Mouse (Mus musculus) thymus, postnatal 14 days (tissue): ENCODE data around the gene Atad3a.
"Not testable (repeated sequence)": the region's sequence is repeated elsewhere in the genome, so short reads cannot be mapped to it uniquely, and the experiment has no call there.

ENCODE experiments used
- DNase-seq: peaks from one replicate; pipeline ENCODE4 v3.0.0; 2021

The Atad3a gene

DNA sequence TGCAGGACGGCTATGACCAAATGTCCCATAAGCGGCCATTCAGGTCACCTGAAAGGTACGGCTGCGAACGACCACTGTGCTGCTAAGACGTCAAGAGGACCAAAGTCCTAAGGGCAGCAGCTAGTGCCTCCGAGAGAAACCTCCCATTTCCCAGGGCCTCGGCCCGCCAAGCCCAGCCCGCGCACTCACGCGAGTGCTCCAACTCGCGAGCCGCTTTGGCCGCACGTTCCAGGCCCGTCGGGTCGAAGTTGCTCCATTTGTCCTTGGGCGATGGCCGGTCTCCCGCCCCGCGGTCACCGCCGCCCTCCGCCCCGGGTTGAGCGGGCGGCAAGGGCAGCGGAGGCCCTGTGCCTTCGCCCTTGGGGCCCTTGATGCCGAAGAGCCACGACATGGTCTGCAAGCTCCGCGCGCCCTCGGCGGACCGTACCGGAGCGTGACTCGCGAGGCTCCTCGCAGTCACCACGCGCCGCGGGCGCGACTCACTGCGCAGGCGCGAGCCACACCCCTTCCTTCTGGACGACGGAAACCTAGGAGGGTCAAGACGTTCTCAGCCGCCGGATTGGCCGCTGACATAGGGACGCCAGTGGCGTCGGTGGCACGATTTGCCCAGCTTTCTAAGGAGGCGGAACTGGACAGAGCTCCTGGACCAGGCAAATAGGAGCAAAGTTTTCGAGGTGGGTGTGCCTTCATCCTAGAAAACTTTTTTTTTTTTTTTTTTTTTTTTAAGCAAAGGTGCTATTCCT, at the start of gene Atad3a:
Gene Atad3a (minus strand): TSS at position 481 of the 743 bp plus-strand sequence.
- peak; percentile 96 for DNase-seq

GRCm38 (mm10) chr4:155807841-155808240, 46.9 kb upstream of the Atad3a start:
- DNase-seq, result no peak

DNA sequence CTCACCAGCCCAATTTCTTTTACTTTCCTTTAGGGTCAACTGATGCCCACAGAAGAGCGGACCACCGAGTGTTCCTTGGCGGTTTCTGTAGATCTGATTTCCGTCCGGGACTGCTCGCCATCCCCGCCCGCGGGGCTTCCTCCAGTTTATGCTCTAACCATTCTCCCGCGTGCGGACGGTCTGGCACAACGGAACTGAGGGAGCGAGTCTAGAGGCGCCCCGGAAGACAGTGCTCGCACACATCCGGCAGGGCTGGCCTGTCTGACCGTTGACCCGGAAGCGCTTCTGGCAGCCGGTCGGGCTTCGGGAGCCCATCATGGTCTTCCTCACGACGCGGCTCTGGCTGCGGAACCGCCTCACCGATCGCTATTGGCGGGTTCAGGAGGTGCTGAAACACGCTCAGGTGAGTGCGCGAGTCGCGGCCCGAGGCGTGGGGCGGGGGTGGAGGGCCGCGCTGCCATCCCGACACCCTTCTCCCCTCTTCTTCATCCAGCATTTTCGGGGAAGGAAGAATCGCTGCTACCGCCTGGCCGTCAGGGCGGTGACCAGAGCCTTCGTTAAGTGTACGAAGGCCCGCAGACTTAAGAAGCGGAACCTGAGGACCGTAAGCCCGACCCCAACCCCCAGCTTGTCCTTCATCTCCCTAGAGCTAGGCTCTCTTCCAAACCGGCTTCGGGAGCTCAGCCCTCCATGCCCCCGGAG, 42.6 kb upstream of the Atad3a start:
- DNase-seq, result peak; percentile 97

GRCm38 (mm10) chr4:155802741-155803339, 41.9 kb upstream of the Atad3a start, which contains the start of gene Mrpl20:
Gene Mrpl20, plus strand, starts transcription at chr4:155802878.
- DNase-seq, result peak; percentile 22

DNA sequence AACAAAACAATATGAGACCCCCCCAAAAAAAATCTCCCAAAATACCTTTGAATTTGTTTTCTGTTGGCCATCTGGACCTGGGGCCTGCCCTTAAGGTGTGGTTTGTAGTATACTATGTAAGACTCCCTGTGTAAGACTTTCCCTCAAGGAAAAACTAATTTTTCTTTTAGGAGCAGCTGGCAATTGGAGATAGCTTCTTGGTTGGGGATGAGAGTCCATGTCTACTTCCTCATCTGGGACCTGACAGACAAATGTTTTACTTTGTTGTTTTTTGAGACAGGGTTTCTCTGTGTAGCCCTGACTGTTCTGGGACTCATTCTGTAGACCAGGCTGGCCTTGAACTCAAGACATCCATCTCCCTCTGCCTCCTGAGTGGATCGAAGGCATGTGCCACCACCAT, 41.2 kb upstream of the Atad3a start:
- DNase-seq, result no peak

DNA sequence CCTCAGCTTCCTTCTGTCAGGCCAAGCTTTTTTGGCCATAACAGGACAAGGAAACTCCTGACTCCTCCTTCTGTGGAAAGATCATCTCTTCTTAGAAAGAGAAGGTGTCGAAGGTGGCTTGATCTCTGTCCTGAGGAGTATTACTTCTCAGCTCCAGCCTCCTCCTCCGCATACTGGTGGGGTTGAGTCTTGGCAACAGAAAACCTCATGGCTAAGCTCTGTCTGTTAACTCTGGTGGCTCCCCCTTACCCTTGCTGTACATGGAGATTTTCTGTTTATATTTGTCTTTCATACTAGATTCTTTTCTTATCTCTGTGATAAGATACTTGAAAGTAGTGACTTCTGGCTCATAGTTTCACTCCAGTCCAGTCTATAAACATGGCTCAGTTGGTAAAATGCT, 32.8 kb upstream of the Atad3a start:
- no peak for DNase-seq

DNA sequence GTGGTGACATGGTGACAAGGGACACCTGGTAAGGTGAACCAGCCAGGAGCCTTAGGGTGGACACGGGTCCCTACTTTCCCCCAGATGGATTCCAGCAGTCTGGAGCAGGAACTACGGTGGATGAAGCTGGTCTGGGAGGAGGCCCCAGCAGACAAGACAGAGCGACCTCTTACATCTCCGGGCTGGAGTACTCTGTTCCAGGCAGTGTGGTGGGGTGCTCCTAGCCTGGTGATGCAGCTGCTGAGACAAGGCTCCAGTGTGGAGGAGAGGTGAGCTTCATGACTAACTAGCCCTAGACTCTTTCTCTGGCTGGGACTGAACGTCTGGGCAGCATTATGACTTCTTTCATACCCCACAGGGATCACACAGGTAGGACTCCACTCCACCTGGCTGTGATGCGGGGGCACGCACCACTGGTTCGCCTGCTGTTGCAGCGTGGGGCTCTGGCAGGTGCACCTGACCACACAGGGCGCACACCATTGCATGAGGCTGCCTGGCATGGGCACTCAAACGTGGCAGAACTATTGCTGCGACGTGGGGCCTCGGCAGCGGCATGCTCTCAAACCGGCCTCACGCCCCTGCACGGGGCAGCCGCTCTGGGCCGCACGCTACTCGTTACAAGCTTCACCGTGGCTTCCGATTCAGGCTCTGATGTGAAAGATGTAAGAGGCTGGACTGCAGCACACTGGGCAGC, 30.5 kb upstream of the Atad3a start:
- DNase-seq, result no peak

- DNase-seq, result no peak
Observed at GRCm38 (mm10) chr4:155790650-155791161, 29.8 kb upstream of the Atad3a start.

DNA sequence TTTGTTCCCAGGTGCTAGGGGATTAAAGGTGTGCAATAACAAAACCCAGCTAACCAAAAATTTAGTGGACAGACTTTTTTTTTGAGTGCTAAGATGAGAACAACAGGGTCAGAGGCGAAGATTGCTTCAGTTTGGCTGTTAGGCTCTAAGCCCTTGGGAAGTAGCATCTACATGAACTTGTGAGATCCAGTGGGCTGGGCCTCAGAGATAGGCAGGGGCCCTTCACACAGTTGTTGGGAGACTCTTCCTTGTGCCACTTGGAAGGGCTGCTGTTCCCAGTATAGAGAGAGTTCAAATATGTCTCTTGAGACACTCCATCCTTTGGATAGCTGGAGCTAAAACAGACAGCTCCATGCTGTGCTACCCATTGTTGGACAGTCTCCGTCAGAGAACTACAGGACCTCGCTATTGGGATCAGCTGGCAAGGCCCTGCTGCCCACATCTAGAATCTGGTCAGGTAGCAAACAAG, 29.2 kb upstream of the Atad3a start, which contains the start of gene Ankrd65:
Gene Ankrd65 (plus strand): TSS at position 419 of the 469 bp plus-strand sequence.
- no peak for DNase-seq

DNA sequence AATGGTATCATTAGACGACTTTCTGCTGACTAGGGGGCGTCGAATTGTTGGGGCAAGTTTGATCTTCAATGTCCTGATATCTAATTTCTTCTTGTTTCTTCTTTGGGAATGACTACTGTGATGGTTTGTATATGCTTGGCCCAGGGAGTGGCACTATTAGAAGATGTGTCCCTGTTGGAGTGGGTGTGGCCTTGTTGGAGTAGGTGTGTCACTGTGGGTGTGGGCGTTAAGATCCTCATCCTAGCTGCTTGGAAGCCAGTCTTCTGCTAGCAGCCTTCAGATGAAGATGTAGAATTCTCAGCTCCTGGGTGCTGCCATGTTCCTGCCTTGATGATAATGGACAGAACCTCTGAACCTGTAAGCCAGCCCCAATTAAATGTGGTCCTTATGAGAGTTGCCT, 27.9 kb upstream of the Atad3a start:
- DNase-seq, result not testable (repeated sequence)

DNA sequence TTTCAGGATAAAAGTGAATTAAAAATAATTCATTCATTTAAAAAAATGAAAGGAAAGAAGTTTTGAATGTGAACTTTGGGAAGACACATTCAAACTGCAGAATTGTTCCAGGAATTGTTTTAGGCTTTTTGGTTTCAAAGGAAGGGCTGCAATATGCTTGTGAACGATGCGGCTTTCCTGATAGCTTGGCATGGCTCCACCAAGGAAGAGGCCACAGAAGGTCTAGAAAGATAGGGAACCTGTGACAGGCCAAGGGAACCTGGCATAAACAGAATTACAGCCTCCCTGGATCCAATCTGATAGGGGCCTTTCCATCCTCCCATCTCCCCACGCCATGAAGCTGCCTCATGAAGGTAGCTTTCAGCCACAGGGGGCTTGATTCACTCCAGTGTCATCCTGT, 27.4 kb upstream of the Atad3a start:
- no peak for DNase-seq

DNA sequence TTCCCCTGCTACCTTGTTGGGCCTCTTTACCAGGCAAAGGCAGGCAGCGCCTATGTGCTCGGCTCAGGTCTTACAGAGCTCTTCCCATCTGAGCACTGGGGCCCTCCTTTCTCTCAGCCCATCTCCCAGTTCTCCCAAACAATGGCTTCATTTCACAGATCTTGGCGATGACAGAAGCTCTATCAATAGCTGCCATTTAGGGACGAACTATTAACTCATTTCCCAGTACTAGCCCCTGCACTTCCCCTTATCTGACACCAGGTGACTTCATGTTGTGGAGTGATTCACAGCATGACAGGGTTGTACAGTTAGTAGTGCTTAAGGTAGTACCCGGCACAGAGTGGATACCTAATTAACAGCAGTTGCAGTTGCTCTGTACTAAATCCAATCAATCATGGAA, 24.9 kb upstream of the Atad3a start, which contains the start of gene Tmem88b:
Gene Tmem88b (minus strand): TSS at position 56 of the 400 bp plus-strand sequence.
- no peak for DNase-seq

DNA sequence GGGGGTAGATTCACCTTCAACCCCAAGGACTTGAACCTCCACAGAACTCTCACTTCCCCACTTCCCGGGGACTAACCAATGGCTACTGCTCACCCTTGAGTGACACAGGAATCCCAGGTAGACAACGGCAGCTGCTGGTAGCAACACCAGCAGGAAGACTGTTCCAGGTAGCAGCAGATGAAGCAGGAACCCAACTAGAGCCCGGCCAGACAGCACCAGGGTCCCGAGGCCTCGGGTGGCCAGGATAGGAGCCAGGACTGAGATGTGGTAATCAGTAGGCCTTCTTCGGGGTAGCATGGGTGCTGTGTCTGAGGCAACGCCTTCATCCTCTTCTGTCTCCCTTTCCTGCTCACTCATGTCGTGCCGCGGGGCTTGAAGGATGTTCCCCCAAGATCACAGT, 24.4 kb upstream of the Atad3a start:
- no peak for DNase-seq

DNA sequence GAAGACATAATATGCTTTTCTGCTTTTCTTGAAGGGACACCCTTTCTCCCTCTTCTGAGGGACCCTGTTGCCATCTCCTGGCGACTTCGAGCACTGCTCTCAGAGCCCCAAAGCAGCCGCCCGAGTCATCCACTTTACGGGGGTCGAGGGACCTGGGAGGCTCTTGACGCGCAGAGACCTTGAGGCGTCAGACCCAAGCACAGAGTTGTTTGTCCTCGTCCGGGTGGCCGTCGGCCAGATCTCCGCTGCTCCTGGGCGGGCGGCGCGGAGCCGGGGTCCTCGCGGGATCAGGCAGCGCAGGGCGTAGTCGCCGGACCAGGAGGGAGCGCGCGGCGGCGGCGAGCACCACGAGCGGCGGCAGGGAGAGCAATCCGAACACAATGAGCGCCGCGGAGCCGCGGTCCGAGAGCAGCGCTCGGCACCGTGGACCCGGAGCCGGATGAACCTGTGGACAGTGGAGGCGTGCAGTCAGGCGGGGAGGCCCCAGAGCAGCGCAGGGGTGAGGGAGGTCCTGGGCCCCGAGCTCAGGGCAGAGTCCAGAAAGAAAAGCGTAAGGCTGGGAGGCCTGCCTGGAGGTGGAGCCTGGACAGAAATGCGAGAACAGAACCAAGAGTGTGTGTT, 23.3 kb upstream of the Atad3a start:
- DNase-seq, result peak; percentile 72

GRCm38 (mm10) chr4:155783486-155784080, 22.7 kb upstream of the Atad3a start:
- no peak for DNase-seq

- no peak for DNase-seq
Observed at GRCm38 (mm10) chr4:155780895-155781294, 20.0 kb upstream of the Atad3a start.

DNA sequence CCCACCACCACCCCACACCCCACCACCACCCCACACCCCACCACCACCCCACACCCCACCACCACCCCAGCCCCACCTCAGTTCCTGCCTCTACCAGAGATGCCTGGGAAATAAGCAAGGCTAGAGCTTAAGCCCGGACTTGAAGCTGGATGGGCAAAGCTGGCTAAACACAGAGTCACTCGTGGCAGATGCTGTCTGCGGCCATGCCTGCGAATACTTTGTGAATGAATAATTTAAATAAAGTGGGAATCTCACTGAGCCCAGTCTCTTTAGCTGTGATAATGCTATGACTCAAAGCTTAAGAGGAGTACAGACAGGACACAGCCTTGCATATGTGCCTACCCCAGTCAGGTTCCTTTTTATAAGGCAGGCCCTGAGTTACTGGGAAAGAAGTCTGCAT, 18.6 kb upstream of the Atad3a start:
- DNase-seq, result no peak

- no peak for DNase-seq
Observed at GRCm38 (mm10) chr4:155777816-155778215, 16.9 kb upstream of the Atad3a start.

- no peak for DNase-seq
Observed at GRCm38 (mm10) chr4:155776704-155777335, 15.9 kb upstream of the Atad3a start.

GRCm38 (mm10) chr4:155775855-155776254, 15.0 kb upstream of the Atad3a start:
- DNase-seq, result no peak
